Mouse (Mus musculus): Measurements from ENCODE around the gene Eno1.
"Not testable (repeated sequence)": the region's sequence is repeated elsewhere in the genome, so short reads cannot be mapped to it uniquely, and the experiment has no call there.

The Eno1 gene

GRCm38 (mm10) chr4:150249731-150250270 is 13.3 kb downstream of the Eno1 start:
- DNase-seq (ENCODE audit: inconsistent ontology term): no peak

GRCm38 (mm10) chr4:150250549-150251422 is 14.3 kb downstream of the Eno1 start:
- DNase-seq (ENCODE audit: inconsistent ontology term): peak; percentile 90

GRCm38 (mm10) chr4:150254416-150254815 is 17.9 kb downstream of the Eno1 start:
- DNase-seq (ENCODE audit: inconsistent ontology term): peak; percentile 11

- peak; percentile 15 for DNase-seq (ENCODE audit: inconsistent ontology term)
These were observed 18.7 kb downstream of the Eno1 start for GRCm38 (mm10) chr4:150255181-150255580.

- DNase-seq (ENCODE audit: inconsistent ontology term): peak; percentile 92
These were observed 21.0 kb downstream of the Eno1 start for GRCm38 (mm10) chr4:150257252-150258204.

GRCm38 (mm10) chr4:150258388-150258787 is 21.9 kb downstream of the Eno1 start:
- DNase-seq (ENCODE audit: inconsistent ontology term): no peak

GRCm38 (mm10) chr4:150259577-150259976 is 23.1 kb downstream of the Eno1 start:
- no peak for DNase-seq (ENCODE audit: inconsistent ontology term)

GRCm38 (mm10) chr4:150260111-150260510 is 23.6 kb downstream of the Eno1 start:
- peak; percentile 86 for DNase-seq (ENCODE audit: inconsistent ontology term)

GRCm38 (mm10) chr4:150260745-150261144 is 24.2 kb downstream of the Eno1 start:
- no peak for DNase-seq (ENCODE audit: inconsistent ontology term)

- no peak for DNase-seq (ENCODE audit: inconsistent ontology term)
These were observed 25.8 kb downstream of the Eno1 start for GRCm38 (mm10) chr4:150262301-150262700.

- no peak for DNase-seq (ENCODE audit: inconsistent ontology term)
These were observed 28.4 kb downstream of the Eno1 start for GRCm38 (mm10) chr4:150264903-150265302.

- DNase-seq (ENCODE audit: inconsistent ontology term): no peak
These were observed 28.9 kb downstream of the Eno1 start for GRCm38 (mm10) chr4:150265471-150265870.

GRCm38 (mm10) chr4:150266655-150267223 is 30.2 kb downstream of the Eno1 start:
- peak; percentile 67 for DNase-seq (ENCODE audit: inconsistent ontology term)

GRCm38 (mm10) chr4:150268674-150269653 is 32.4 kb downstream of the Eno1 start:
- no peak for DNase-seq (ENCODE audit: inconsistent ontology term)

GRCm38 (mm10) chr4:150269679-150270078 is 33.2 kb downstream of the Eno1 start:
- peak; percentile 93 for DNase-seq (ENCODE audit: inconsistent ontology term)

- not testable (repeated sequence) for DNase-seq (ENCODE audit: inconsistent ontology term)
These were observed 34.2 kb downstream of the Eno1 start for GRCm38 (mm10) chr4:150270718-150271117.

- peak; percentile 85 for DNase-seq (ENCODE audit: inconsistent ontology term)
These were observed 36.2 kb downstream of the Eno1 start for GRCm38 (mm10) chr4:150272725-150273124.

- DNase-seq (ENCODE audit: inconsistent ontology term): no peak
These were observed 39.0 kb downstream of the Eno1 start for GRCm38 (mm10) chr4:150275531-150275930.

GRCm38 (mm10) chr4:150279336-150279735 is 42.8 kb downstream of the Eno1 start:
- not testable (repeated sequence) for DNase-seq (ENCODE audit: inconsistent ontology term)

GRCm38 (mm10) chr4:150280002-150280401 is 43.5 kb downstream of the Eno1 start:
- DNase-seq (ENCODE audit: inconsistent ontology term): no peak
